Mouse (Mus musculus): ENCODE measurements around the gene Olfr433.
"Not testable (repeated sequence)": the region's sequence is repeated elsewhere in the genome, so short reads cannot be mapped to it uniquely, and the experiment has no call there.

Olfr433 gene

GRCm38 (mm10) chr1:174040523-174041177, at the start of gene Olfr433:
TSS of gene Olfr433 (plus strand) at chr1:174040705.
- peak; percentile 61 for DNase-seq (ENCODE audit: low read depth)

DNA sequence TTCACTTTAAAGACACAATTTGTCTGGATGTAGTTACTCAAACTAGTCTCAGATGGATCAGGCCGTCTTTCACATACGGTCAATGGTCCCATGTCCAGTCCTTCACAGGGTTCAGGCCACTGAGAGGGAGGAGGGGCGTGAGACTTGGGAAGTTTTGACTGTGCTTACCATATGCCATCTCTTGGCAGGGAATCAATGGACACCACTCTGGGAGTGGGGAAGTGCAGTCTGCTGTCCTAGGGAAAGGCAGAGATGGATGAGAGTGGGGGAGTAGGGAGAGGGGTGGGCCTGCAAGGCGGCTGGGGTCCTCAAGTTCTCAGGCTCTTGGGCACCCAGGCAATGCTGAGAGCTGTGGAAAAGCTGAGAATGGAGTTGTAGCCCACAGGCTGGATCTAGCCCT, 45.5 kb upstream of the Olfr433 start:
- no peak for DNase-seq (ENCODE audit: low read depth)

GRCm38 (mm10) chr1:174004352-174005109, 36.0 kb upstream of the Olfr433 start:
- DNase-seq (ENCODE audit: low read depth): not testable (repeated sequence)

- DNase-seq (ENCODE audit: low read depth): not testable (repeated sequence)
Measured at GRCm38 (mm10) chr1:174007050-174007449, 33.5 kb upstream of the Olfr433 start.

- DNase-seq (ENCODE audit: low read depth): peak; percentile 53
Measured at GRCm38 (mm10) chr1:174031698-174032097, 8.8 kb upstream of the Olfr433 start, which contains the start of gene Ifi205. TSS of gene Ifi205 (minus strand) at chr1:174031810.

- DNase-seq (ENCODE audit: low read depth): no peak
Measured at GRCm38 (mm10) chr1:174035841-174036240, 4.7 kb upstream of the Olfr433 start.

- no peak for DNase-seq (ENCODE audit: low read depth)
Measured at GRCm38 (mm10) chr1:174038480-174038879, 2.0 kb upstream of the Olfr433 start.

- not testable (repeated sequence) for DNase-seq (ENCODE audit: low read depth)
Measured at GRCm38 (mm10) chr1:174042091-174042884, 1.8 kb downstream of the Olfr433 start.

DNA sequence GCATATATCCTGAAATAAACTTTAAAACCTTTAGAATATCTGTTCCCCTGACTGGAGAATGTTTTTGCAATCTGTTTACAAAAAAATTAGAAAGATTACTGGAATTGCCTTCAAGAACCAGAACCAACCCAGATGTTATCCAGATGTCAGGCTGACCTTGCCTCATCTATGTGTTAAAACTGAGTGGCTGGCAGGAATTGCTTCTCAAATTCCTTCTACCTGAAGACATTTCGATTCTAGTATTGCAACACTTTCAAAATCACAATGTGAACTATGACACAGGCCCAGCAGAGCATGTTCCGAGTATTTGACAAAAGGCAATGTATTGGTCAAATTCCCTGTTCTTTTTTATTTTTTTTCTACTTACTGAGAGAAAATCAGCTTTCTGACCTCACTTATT, 3.9 kb downstream of the Olfr433 start:
- DNase-seq (ENCODE audit: low read depth): peak; percentile 43

DNA sequence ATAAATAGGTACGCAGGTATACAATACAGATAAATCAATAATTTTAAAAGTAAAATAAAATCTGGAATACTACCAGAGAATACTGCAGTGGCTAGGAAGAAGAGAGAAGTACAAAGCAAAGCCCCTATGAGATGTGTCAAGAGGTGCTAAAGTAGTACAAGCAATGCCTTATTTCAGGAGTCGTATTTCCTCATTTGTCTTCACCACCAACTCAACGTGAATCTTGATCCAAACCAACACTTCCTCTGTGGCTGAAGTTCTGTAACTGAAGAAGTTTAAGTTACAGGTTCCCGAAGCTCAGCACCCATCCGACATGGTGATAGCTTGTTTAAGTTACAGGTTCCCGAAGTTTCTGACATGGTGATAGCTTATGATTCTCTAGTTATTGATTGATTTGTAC, 7.7 kb downstream of the Olfr433 start:
- DNase-seq (ENCODE audit: low read depth): not testable (repeated sequence)

GRCm38 (mm10) chr1:174048893-174049292, 8.4 kb downstream of the Olfr433 start, which contains the start of gene Olfr432:
TSS of gene Olfr432 (plus strand) at chr1:174049205.
- no peak for DNase-seq (ENCODE audit: low read depth)

GRCm38 (mm10) chr1:174049357-174049756, 8.9 kb downstream of the Olfr433 start:
- not testable (repeated sequence) for DNase-seq (ENCODE audit: low read depth)

DNA sequence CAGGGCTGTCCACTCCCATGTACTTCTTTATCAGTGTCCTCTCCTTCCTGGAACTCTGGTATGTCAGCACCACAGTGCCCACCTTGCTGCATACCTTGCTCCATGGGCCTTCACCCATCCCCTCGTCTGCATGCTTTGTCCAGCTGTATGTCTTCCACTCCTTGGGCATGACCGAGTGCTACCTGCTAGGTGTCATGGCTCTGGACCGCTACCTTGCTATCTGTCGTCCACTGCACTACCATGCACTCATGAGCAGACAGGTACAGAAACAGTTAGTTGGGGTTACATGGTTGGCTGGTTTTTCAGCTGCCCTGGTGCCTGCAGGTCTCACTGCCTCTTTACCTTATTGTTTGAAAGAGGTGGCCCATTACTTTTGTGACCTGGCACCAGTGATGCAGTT, 10.0 kb downstream of the Olfr433 start:
- no peak for DNase-seq (ENCODE audit: low read depth)

DNA sequence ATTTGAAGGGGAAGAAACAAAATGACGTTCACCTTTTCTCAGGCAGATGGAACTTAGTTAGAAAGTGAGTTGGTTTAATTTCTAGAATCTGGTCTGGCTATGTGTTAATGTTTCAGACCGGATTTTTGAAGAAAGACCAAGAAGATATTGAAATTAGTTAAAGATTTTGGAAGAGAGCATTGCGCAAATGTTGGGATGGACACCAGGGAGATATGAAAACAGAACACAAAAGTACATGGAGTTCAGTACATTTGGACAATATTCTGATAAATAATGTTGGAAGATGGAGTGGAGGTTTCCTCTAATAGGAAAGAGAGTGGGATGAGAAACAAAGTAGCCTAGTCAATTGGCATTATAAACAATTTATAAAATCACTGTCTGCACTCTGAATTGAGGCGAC, 11.0 kb downstream of the Olfr433 start:
- DNase-seq (ENCODE audit: low read depth): no peak

GRCm38 (mm10) chr1:174051931-174052536, 11.5 kb downstream of the Olfr433 start:
- no peak for DNase-seq (ENCODE audit: low read depth)

GRCm38 (mm10) chr1:174052981-174053380, 12.5 kb downstream of the Olfr433 start:
- peak; percentile 65 for DNase-seq (ENCODE audit: low read depth)

GRCm38 (mm10) chr1:174055248-174055647, 14.7 kb downstream of the Olfr433 start:
- DNase-seq (ENCODE audit: low read depth): no peak

GRCm38 (mm10) chr1:174066305-174066704, 25.8 kb downstream of the Olfr433 start, which contains the start of gene Olfr430:
TSS of gene Olfr430 (plus strand) at chr1:174066605.
- no peak for DNase-seq (ENCODE audit: low read depth)

GRCm38 (mm10) chr1:174084031-174084430, 43.5 kb downstream of the Olfr433 start, which contains the start of gene Olfr429:
TSS of gene Olfr429 (plus strand) at chr1:174084331.
- no peak for DNase-seq (ENCODE audit: low read depth)
